9 mouse cellular contexts compared by ENCODE assay signal in genomic region chr6:136995533-136995932, GRCm38 (mm10). TPM values are rescaled to one million over a fixed set of nuclear protein-coding genes. Genes with fewer than 3 reads are reported as not detected.
A peak's percentile ranks its signal among the peaks of the same experiment; 100 is the strongest.
DNase-seq lines count a peak whose midpoint lies in the region; TF ChIP-seq lines count a peak whose summit lies in the region.
"Had no signal": no experiment of that assay in that cellular context is flagged by ENCODE, and none has a peak within 500 bp of the region (broad histone marks: within the 10 kb centered on the region; RNA-seq: fewer than 3 reads in every experiment).

No protein-coding gene starts in this region.

- no peak for DNase-seq in cerebellum, adult 2 months
- no peak for DNase-seq in cerebellum, adult 9-10 months
- no peak for DNase-seq in left cerebral cortex, adult 2 months (ENCODE audit: extremely low spot score in 1 of 2, low spot score in 2 of 2)
- DNase-seq in left cerebral cortex, adult 8-10 months (ENCODE audit: low spot score in 2 of 2) = no peak
- peak; percentile 13 for DNase-seq in A20 (ENCODE audit: low read depth, low spot score)
- DNase-seq in kidney, postnatal 10 days = peak; percentile 59
- no peak for DNase-seq in gastrocnemius, adult 18-20 months (ENCODE audit: low spot score)
- DNase-seq in thymus, postnatal 36 days = no peak

- H3K27me3 ChIP-seq in cerebellum, adult 2 months (ENCODE audit: control insufficient read depth, insufficient read depth, low read length) = no peaks in the 10 kb centered on the region
- H3K27me3 ChIP-seq: embryonic facial prominence, embryonic 15.5 days had no signal

- TF ChIP-seq CTCF in cerebellum, adult 2 months (IDR thresholded peaks at IDR 0.05; ENCODE audit: borderline replicate concordance, insufficient read depth, low read depth, low read length) = peak; percentile 10; the same call in 1 of the 2 replicates
- TF ChIP-seq CTCF in left cerebral cortex, adult 2 months (IDR thresholded peaks at IDR 0.05) = peak; percentile 11

- intact Hi-C loops in left cerebral cortex, adult 2 months (cut with DNase I) = loop anchor here (5.0 kb wide), 1 partner anchor 172 kb away; no protein-coding TSS in a partner anchor

- WGBS in cerebellum, adult 2 months = 60% methylated on average over 8 of the region's 8 CpGs

- no peak overlapping the region for H3K4me3 ChIP-seq in cerebellum, adult 2 months (replicated peaks; ENCODE audit: insufficient read depth, low read depth, low read length)
- no peak overlapping the region for H3K4me3 ChIP-seq in left cerebral cortex, adult 2 months
- H3K4me3 ChIP-seq: embryonic facial prominence, embryonic 15.5 days had no signal

- H3K27ac ChIP-seq in cerebellum, adult 2 months (ENCODE audit: insufficient read depth, low read length) = no peak overlapping the region
- H3K27ac ChIP-seq in left cerebral cortex, adult 2 months = no peak overlapping the region
- H3K27ac ChIP-seq: embryonic facial prominence, embryonic 15.5 days had no signal

- no peaks in the 10 kb centered on the region for H3K4me1 ChIP-seq in cerebellum, adult 2 months (ENCODE audit: control insufficient read depth, insufficient read depth, low read length)

- TF ChIP-seq POLR2A in cerebellum, adult 2 months (IDR thresholded peaks at IDR 0.05; ENCODE audit: borderline replicate concordance, insufficient read depth, low read length) = no peak

RNA-seq across cellular contexts. Expression of gene Arhgdib, which starts 53.8 kb away (rescaled TPM):
- 10.1 and 10.5 TPM in 2 replicates for polyA plus RNA-seq in cerebellum, adult 2 months (2012; rRNA removed)
- 10 to 100 TPM; 10.2 to 13.0 TPM for total RNA-seq in left cerebral cortex, adult 2 months (2021)
- total RNA-seq in left cerebral cortex, adult 8-10 months (2022) = 10 to 100 TPM; 16.0 to 24.1 (median 19.6) TPM
- 10 to 100 TPM in 1 of 2 experiments, 1 to 10 TPM in 1; 5.8 to 10.9 TPM for total RNA-seq in gastrocnemius, adult 18-20 months (2021)

Comparison
In these comparisons a context has a peak if more than half of its experiments do, and no peak if none do; other contexts are left out.
1. DNase-seq: peak in A20 (single experiment) and kidney, postnatal 10 days (single experiment); none in cerebellum, adult 2 months (0 of 2), cerebellum, adult 9-10 months (single experiment), left cerebral cortex, adult 2 months (0 of 2), left cerebral cortex, adult 8-10 months (0 of 2), gastrocnemius, adult 18-20 months (single experiment) and thymus, postnatal 36 days (0 of 2).